Mouse (Mus musculus): ENCODE measurements around the gene AC109138.7.
A peak's percentile ranks its signal among the peaks of the same experiment; 100 is the strongest.
"Not testable (repeated sequence)": the region's sequence is repeated elsewhere in the genome, so short reads cannot be mapped to it uniquely, and the experiment has no call there.

The AC109138.7 gene

GRCm38 (mm10) chr19:4218784-4219183 is 4.6 kb downstream of the AC109138.7 start:
- DNase-seq (ENCODE audit: low spot score): no peak

DNA sequence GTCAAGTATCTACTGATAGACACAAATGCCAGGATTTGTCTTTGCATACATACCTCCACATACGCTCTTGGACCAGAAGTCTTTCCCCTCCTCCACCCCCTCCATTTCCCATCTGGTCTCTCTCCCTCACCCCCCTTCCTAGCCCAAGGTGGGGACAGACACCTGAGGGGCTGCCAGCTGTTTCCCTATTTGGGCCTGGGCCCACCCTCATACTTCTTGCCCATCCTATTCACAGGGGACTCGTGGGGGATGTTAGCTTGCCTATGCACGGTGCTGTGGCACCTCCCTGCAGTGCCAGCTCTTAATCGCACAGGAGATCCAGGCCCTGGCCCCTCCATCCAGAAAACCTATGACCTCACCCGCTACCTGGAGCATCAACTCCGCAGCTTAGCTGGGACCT is 5.8 kb downstream of the AC109138.7 start:
- no peak for DNase-seq (ENCODE audit: low spot score)

- peak; percentile 70 for DNase-seq (ENCODE audit: low spot score)
Measured at GRCm38 (mm10) chr19:4220416-4220815, 6.3 kb downstream of the AC109138.7 start.

GRCm38 (mm10) chr19:4220957-4221743 is 7.0 kb downstream of the AC109138.7 start:
- DNase-seq (ENCODE audit: low spot score): peak; percentile 66

- DNase-seq (ENCODE audit: low spot score): no peak
Measured at GRCm38 (mm10) chr19:4222165-4222564, 8.0 kb downstream of the AC109138.7 start.

DNA sequence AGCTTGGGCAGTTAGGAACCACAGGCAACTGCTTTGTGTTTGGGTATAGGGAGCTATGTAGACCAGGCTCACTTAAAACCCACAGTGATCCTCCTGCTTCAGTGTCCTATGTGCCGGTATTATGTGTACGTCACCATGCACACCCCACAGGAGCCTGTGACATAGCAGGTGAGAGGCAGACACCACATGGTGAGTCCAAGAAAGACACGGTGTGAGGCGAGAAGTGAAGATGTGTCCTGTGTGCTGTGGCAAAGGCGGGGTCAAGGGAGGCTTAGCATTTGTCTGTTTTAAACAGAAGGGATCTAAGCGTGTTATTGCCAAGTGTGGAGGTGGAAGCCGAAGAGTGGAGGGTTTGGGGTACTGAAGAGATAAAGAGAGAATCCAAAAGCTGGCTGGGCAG is 12.6 kb downstream of the AC109138.7 start:
- DNase-seq (ENCODE audit: low spot score): no peak

DNA sequence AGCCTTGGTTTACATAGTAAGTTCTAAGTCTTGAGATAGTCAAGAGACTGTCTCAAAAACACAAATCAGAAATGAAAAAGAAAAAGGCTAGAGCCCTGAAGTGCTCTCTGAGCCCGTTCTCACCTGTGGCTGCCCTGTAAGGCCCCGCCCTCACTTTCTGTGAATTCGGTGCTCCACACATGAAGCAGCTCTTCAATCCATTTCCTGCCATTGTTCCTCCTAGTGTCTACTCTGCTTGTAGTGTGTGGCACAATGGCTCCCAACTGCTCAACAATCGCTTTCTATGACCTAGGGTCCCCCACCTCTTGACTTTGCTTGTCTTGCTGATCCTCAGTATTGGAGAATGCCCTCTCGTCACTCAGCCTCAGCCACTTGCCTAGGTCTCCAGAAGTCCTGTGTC is 13.3 kb downstream of the AC109138.7 start:
- no peak for DNase-seq (ENCODE audit: low spot score)

DNA sequence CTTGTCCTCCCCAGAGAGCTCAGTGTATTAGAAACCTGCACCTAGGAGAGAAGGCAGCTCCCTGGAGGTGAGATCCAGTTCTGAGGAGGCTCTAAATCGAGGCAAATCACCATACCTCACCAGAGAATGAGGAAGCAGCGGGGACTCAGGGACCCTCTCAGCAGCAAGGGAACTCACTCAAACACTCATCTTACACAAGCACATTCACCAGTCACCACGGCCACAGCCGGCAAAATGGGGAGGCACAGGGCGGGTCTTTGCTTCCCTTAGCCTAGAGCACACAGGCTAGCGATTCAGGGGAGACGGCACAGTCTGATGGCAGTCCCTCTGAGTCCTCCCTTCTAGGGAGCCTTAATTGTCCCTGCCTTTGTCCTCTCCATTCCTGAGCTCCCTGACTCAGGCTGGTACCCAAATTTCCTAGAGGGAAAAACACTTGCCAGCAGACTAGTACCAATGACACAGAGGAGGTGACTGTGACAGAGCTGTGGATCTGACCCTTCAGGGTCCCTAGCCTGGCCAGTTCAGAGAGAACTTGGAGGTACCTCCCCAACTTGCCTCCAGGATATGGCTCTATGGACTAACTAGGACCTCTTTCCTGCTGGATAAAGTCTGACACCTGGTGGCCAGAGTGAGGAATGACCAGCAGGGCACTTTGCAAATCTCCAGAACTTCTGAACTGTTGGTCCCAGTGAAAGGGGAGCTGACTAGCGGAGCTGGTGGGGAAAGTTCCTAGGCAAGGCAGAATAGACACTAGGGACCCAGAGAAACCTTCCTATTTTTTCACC is 13.9 kb downstream of the AC109138.7 start:
- peak; percentile 74 for DNase-seq (ENCODE audit: low spot score)

DNA sequence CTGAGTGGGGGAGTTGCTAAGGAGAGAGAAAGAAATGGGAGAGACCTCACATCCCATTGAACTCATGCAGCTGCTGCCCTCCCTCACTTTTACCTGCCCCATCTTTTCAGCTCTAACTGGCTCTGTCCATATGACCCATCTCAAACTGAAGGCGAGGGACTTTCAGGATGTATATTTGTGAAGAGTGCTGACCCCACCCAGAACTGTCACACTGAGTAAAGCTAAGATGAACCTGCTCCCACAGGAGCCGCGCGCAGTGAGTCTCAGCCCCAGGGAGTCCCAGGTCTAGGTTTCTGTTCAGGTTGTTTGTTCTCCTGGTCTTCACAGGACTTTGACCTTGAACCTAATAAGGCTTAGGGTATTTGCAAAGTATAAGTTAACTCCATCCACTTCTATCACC is 14.7 kb downstream of the AC109138.7 start:
- no peak for DNase-seq (ENCODE audit: low spot score)

- peak; percentile 63 for DNase-seq (ENCODE audit: low spot score)
Measured at GRCm38 (mm10) chr19:4229451-4230076, 15.4 kb downstream of the AC109138.7 start.

DNA sequence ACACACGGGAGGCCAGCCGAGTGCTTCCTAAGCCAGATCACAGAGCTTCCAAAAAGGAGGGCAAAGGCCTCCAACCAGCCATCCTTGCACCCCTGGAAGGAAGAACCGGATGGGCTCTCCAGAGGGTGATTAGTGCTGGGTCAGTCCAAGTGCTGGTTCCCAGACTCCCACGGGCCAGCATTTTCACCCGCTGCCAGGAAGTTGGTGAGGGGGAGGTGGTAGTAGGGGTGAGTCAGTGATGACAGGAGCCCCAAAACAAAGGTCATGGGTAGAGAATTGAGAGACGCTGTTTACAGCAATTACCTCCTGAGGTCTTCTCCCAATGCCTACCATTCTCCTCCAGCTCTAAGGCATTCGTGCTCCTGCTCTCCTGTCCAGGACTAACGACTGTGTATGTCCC is 16.3 kb downstream of the AC109138.7 start:
- DNase-seq (ENCODE audit: low spot score): peak; percentile 45

- peak; percentile 97 for DNase-seq (ENCODE audit: low spot score)
Measured at GRCm38 (mm10) chr19:4231253-4232185, 17.4 kb downstream of the AC109138.7 start, which contains the start of gene Pold4. Gene Pold4 (plus strand): TSS chr19:4231899.

GRCm38 (mm10) chr19:4232186-4232572 is 18.0 kb downstream of the AC109138.7 start:
- no peak for DNase-seq (ENCODE audit: low spot score)

DNA sequence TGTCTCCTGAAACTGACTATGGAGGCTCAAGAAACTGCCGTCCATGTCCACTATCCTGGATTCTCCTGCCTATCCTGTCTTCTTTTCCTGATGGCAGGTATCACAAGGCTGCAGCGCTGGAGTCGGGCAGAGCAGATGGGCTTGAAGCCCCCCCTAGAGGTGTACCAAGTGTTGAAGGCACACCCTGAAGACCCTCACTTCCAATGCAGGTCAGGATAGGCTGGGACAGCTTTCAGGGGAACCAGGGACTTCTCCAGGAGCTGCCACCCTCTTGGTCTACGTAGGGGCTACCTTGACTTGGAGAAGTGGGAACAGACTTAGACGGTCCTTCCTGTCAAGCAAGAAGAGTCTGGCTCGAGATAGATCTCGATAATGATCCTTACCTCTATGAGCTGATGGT is 18.5 kb downstream of the AC109138.7 start:
- no peak for DNase-seq (ENCODE audit: low spot score)

DNA sequence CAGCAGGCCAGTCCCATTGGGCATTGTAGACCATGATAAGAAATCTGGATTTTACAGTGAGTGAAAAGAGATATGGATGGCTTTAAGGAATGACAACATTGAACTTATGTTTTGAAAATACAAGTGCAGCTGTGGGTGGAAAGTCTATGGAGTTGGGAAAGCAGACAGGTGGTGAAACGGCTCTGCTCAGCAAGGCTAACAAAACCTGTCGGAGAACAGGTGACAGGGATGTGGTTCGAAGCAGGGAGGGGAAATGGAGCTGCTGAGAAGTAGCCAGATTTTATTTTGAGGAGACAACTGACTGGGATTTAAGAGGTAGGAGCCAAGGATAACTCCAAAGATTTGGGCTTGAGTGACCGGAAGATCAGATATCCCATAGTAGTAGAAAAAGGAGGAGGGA is 20.4 kb downstream of the AC109138.7 start:
- no peak for DNase-seq (ENCODE audit: low spot score)

DNA sequence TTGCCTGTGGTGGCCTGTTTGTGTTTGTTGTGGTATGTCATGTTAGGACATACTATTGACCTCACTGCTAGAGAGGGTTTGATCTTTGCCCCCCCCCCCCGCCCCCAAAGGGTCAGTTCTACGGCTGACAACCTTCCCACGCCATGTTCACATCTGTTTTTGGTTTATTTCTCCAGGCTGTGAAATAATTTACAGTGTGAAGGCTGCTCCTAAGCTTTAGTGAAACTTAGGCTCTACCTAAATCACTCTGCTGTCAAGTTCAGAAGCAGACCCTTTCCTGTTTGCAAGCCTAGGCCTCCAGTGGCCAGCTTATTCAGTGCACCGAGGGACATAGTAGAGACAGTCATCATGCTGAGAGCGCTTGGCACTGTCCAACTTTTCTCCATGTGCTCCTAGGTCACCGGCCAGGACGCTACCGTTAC is 26.1 kb downstream of the AC109138.7 start:
- no peak for DNase-seq (ENCODE audit: low spot score)

DNA sequence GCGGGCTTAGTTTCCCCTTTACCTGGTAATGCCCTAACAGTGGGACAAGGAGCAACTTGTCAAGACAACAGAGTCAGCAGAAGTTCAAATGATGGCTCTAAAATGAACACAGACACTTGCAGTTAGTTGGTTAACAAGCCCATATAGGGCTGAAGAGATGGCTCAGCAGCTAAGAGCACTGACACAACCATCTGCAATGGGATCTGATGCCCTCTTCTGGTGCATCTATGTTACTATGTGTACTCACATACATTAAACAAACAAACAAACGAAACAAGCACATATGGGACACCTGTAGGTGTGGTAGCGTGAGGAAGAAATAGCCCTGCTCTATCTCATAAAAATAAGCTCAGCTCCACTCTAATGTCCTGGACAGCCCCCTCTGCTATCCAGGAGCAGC is 28.3 kb downstream of the AC109138.7 start:
- DNase-seq (ENCODE audit: low spot score): no peak

DNA sequence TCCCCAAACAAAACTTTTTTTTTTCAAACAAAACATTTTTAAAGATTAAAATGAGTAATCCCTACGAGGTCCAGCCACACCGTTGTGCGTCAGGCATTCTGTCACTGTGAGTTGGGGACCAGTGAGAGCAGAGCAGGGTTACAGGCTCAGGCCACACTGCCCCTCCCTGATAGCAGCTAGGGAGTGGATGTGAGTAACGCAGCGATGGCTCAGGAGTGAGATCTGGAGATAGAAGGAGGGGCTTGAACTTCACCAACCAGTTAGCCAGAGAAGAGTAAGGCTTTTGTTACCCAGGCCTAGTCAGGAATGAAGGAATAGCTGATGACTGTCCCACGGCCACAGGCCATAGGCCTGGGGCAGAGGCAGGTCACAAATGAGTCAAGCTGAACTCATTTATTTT is 30.6 kb downstream of the AC109138.7 start:
- DNase-seq (ENCODE audit: low spot score): no peak

DNA sequence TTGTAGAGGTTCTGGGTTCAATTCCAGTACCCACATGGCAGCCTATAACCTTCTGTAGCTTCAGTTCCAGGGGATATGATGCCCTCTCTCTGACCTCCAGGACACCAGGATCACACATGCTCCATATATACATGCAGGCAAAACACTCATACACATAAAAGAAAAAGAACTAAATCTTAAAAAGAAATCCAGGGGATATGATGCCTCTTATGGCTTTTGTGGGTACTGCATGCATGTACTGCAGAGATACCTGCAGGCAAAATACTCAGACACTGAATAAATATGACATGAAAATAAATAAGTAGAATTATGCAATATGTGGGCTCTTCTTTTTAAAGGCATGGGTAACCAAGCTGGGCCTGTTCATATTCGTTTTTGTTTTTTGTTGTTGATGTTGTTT is 32.9 kb downstream of the AC109138.7 start:
- no peak for DNase-seq (ENCODE audit: low spot score)

- not testable (repeated sequence) for DNase-seq (ENCODE audit: low spot score)
Measured at GRCm38 (mm10) chr19:4248683-4249082, 34.5 kb downstream of the AC109138.7 start.

DNA sequence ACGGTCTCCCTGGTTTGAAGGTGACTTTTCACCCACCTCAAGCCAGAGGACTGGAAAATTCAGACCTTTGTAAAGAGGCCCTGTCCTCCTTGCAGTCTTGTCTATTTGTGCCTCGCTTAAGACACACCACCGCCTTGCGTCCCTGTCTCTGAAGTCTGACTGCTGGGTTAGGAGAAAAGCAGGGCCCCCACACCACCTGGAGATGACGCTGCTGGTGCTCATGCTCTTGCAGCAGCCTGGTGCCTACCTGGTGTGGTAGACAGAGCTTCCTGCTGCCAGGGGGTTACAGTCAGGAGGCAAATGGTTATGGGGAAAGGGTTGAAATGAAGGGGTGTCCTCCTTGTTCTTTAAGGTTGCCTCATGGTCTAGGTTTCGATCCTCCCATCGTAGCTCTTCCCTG is 40.1 kb downstream of the AC109138.7 start:
- no peak for DNase-seq (ENCODE audit: low spot score)

Data from testis, postnatal 10 days (tissue).